Mouse (Mus musculus) brain, adult 2 months (tissue): Measurements from ENCODE around the gene Apon.
"Not testable (repeated sequence)": the region's sequence is repeated elsewhere in the genome, so short reads cannot be mapped to it uniquely, and the experiment has no call there.

Source experiments
- DNase-seq: peaks from one replicate; pipeline ENCODE4 v3.0.0; 2011; ENCODE audit warnings: low read depth, low spot score

The Apon gene

DNA sequence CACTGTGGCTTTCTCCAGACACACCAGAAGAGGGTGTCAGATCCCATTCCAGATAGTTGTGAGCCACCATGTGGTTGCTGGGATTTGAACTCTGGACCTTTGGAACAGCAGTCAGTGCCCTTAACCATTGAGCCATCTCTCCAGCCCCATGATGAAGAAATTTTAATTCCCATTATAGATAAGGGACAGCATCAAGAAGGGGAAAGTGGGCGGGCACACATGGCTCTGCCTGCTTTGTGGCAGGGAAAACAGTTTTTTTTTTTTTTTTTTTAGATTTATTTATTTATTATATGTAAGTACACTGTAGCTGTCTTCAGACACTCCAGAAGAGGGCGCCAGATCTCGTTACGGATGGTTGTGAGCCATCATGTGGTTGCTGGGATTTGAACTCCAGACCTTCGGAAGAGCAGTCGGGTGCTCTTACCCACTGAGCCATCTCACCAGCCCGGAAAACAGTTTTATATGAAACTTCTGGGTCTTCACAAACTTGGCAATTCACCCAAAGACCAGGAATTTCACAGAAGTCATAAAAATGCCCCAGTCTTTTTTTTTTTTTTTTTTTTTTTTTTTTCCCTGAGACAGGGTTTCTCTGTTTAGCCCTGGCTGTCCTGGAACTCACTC is 19.0 kb downstream of the Apon start:
- DNase-seq: not testable (repeated sequence)

DNA sequence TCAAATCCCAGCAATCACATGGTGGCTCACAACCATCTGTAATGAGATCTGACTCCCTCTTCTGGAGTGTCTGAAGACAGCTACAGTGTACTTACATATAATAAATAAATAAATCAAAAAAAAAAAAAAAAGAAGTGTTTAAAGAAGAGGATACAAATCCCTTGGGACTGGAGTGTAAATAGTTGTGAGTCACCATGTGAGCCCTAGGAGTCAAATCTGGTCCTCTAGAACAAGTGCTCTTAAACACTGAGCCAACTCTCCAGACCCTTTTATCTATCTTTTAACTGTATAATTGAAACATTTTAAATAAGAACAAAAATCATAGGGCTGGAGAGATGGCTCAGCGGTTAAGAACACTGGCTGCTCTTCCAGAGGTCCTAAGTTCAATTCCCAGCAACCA is 21.5 kb downstream of the Apon start:
- DNase-seq: not testable (repeated sequence)

DNA sequence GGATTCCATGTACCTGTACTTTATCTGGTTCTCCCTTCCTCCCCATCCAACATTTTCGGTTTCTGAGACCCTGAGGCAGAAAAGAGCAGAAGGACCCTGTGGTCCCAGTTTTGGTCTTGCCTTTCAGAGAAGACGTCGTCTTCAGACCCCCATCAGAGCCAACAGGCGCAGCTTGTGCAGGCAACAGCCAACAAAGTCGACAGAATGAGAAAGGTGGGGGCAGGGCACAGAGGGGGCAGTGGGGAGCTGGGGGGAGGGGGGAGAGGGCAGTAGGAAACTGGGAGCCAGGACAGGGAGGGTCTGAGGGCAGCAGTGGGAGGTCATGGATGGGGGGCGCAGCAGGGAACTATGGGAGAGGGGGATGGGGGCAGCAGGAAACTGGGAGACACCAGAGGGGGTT is 24.3 kb downstream of the Apon start:
- DNase-seq: no peak

DNA sequence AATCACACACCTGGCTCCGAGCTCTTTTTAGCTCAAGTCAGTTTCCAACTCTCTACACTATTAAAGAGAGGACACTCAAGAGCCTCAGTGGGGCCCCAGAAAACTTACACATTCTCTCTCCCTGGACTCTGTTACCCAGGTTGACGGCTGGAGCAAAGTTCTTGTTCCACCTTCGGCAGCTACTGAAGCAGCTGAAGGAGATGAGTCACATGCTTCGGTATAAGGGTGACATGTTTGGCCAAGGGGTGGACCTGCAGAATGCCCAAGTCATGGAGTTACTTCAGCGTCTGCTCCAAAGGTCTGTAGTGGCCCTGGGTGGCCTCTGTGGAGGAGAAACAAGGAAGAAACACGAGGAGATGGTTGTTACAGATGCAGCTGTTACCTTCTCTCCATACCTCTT is 27.0 kb downstream of the Apon start:
- no peak for DNase-seq

DNA sequence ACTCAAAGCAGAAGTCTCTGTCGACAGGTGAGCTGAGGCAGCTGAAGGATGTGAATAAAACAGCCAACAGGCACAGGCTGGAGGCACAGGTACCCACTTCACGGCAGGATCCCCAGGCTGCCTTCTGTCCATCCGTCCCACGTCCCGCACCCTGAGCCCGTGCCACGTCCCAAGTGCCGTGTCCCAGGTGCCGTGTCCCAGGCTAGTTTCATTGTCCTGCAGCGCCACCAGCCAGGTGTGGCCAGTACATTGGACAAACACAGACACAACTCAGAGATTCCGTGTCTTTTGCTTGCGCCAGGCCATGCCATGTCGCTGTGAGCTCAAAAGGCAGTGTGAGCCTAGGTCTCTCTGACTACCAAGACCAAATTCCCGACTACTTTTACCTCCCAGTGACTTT is 27.8 kb downstream of the Apon start:
- DNase-seq: no peak

DNA sequence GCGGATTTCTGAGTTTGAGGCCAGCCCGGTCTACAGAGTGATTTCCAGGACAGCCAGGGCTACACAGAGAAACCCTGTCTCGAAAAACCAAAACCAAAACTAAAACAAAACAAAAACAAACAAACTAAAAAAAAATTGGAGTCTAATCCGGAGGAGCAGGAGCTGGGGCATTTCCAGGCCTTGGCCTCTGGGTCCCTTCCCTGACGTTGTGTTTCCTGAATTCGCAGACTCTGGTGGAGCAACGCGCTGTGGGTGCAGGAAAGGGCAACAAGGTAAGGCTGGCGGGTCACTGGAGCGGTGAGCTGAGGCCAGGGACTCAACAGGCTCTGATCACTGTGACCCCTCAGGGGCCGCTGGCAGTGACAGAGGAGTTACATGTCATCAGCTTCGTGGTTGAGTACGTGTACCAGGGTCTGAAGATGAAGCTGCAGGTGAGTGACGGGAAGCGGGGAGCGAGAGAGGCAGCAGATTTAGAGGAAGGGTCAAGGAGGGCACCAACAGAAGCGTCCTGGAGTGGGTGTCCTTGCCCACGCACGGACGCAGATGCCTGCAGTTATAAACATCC is 29.1 kb downstream of the Apon start:
- no peak for DNase-seq

DNA sequence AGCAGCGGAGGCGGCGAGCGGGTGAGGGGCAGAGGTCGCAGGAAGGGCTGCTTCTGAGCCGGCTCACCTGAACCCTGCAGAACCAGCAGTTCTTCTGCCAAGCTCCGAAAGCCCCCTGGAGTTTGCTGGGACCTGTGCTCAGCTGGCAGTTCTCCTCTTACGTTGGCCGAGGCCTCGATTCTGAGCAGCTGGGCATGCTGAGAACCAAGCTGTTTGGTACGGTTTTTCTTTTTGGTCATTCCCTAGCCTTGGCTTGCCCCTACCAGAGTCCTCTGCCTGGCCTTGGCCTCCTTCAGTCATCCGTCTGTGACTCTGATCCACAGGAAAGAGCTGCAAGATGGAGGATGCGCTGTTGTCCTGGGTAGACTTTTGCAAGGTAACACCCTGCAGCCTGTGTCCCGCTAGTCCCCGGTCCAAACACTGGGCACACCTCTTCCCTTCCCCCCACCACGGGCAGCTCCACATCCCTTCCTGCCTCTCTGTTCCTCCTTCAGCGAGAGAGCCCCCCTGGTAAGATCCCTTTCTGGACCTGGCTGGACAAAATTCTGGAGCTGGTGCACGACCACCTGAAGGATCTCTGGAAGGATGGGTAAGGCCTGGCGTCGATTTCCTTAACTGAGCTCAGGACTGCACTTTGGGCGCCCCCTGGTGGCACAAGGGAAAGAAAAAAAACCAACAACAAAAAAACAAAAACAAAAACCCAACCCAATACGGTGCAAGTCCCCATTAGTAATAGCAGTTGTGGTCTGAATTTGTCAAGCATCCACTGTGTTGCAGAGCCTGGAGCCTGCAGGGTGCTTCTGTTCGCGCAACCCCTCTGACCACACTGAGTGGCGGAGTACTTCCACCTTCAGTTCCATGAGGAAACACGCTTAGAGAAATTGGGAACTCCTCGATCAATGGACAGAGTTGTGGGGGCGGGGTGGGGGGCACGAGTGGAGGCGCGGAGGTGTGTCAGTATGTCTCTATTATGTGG is 30.0 kb downstream of the Apon start:
- peak; percentile 98 for DNase-seq

DNA sequence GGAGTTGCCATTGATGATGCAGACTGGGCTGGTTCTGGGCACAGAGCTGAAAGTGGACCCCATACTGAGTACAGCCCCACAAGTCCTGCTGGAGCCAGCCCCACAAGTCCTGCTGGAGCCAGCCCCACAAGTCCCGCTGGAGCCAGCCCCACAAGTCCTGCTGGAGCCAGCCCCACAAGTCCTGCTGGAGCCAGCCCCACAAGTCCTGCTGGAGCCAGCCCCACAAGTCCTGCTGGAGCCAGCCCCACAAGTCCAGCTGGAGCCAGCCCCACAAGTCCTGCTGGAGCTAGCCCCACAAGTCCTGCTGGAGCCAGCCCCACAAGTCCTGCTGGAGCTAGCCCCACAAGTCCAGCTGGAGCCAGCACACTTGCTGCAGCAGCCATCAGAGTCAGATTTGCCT is 36.7 kb downstream of the Apon start:
- not testable (repeated sequence) for DNase-seq

DNA sequence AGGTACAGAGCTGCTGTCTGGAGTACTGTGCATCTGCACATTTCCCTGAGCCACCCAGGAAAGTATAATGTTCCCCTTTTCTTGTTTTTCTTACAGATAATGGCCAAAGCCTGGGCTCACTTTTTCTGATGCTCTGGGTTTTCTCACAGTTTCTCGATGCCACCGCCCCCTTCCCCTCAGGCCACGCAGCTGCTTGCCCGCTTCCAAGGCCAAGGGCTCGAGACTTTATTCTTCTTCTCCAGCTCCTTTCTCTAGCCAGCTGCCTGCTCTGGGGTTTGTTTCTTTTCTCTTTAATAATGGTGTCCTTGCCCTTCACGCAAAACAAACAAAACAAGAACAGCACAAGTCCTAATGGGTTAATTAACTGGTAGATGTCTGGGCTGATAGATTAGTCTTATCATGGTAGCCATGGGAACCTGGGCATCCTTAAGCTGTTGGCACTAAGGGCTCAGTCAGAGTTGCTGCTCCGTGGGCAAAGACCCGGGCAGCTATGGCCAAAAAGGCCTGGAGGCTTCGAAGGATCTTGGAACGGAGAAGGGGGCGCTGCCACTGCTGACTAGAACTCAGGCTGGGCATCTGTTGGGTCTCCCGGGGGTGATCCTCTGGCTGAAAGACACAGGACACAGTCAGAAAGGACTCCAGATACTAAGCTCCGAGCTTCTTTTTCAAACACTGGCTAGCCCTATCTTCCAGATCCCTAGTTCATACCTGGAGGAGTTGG is 42.6 kb downstream of the Apon start:
- DNase-seq: no peak

DNA sequence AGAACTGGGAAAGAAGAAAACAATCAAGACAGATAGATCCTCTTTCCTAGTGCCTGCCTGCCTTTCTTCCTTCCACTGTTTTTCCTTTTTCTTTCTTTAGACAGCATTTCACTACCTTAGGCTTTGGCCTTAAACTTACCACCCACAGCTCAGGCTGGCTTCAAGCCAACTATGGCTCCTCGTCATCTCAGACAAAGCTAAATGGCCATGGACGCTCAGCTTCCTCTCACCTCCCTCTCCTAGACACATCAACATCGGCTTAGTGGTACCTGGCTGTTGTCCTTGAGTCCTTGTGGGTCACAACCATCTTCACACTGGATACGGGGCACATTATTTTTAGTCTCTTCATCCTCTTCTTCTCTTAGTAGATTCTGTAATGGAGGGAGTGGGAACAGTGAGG is 43.3 kb downstream of the Apon start:
- DNase-seq: peak; percentile 62

DNA sequence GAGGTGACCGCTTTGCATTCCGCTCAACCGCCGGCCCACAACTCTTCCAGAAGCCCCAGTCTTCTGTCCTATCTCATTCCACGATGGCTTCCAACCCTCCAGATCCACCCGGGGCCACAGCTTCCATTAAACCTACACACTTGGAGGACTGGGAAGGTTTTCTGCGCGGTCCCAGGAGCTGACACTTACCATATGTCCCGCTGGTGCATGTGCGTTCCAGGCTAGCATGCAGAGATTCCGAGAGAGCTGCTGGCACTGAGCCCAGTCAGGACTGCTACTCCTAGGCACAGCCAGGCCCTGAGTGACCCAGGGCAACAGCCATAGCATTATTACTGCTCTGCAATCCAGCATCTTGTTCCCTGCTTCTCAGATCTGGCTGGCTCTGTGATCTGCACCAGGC is 43.7 kb downstream of the Apon start:
- peak; percentile 69 for DNase-seq

DNA sequence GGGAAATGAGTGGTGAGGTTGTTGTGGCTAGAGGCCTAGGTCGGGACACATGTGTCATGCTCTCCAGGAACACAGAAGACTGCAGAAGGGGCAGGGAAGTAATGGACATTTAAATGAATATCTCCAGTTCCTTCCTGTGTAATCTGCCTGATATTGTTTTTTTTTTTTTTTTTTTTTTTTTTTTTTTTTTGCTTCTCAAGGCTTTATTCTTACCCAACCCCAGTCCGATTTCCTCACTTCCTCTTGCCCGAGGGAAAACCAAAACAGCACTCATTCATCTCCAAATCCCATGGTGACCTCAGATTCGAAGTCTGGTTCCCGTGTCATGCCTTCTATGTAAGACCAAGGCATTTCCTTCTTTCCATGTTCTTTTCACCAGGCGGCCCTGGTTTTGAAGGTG is 44.3 kb downstream of the Apon start:
- no peak for DNase-seq

DNA sequence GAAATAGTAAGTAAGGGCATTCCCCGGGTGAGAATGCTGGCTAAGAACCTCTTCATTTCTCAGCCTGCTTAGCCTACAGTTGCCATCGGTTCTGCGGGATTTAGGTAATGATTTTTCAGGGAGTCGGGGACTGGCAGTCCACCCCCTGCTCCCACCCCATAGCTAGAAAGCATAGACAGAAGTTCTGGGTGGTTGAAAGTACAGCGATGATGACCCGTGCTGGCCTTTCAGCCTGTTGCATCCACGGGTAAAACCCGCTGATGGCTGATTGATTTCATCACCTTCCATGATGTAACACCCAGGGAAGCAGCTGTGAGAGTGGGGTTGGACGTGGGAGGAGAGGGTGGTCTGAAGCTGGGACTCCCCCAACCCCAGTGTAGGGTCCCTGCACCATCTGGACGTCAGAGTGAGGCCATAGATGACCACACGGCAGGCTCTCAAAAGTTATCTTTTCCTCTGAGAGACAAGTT is 44.8 kb downstream of the Apon start, which contains the start of gene Il23a:
Gene Il23a (minus strand): TSS at position 51 of the 470 bp plus-strand sequence.
- DNase-seq: no peak

DNA sequence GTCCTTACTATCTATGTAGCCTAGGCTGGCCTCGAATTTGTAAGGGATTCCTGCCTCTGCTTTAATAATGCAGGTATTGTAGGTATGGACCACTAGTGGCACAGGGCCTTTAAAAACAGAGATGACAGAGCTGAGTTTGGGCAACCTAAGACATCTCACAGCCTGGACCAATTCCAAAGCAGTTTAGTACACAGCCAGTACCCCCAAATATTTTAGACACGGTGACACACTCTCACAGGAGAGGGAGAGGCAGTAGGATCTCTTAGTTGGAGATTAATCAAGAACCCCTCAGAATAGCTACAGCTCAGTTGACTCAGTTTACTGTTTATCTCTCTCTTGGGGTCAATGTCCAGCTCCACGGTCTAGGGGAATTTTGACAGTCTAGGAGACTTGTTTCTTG is 48.5 kb downstream of the Apon start:
- no peak for DNase-seq

DNA sequence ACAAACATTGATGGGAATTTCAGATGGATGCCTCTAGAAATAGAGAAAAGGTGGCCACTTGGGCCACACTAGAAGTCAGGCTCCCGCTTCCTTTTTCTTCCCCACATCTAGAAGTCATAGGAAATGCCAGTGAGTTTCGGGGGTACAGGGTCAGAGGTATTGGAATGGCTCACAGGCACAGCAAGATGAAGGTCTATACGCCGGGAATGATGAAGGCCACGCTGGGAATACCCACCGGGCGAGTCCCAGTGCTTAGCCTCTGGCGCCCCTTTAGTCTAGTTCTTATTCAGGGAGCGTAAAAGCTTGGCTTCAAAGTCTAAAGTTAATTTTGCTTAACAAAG is 48.9 kb downstream of the Apon start:
- DNase-seq: no peak

DNA sequence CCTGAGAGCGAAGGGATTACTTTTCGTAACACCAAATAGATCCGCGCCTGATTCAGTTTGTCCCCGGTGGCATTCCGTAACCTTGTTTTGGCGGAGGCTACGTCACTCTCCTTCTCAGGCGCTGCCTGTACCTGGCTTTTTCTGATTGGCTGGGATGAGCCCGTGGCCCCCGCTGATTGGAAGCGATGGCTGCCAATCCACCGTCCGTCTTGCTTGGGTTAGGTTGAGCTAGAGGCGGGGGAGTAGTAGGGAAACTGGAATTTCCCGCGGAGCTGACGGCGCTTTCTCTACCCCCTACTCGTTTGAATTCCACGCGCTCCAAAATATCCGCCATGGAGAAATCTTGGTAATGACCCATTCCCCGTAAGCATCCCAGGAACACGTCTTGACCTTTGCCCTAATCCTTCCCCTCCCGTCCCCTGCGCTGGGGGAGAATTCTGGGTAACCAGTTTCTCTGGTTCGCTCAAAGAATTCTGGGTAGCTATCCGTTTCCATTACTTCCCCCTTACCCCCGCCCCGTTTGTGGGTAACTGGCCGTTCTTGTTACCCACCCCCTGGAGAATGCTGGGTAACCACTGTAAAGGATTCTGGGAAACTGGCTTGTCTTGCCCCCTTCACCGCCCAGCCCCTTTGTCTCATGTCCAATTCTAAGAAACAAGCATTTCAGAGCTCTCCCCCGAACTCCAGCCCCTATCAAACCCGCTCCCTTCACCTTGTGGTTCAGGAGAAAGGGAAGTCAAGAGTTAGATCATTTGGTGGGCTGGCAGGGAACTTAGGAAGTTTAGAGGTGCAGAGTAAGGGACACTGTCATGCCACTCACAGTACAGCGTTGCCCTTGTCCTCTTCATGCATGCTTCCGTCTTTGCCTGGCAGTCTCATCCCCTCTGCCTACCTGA is 49.5 kb downstream of the Apon start, which contains the start of gene Pan2:
Gene Pan2 (plus strand): TSS at position 210 of the 896 bp plus-strand sequence.
- peak; percentile 100 for DNase-seq
